Comparison of ENCODE assay signal across 21 mouse cellular contexts in genomic region chr5:113996458-113996857, GRCm38 (mm10). TPM values are rescaled to one million over a fixed set of nuclear protein-coding genes. Genes with fewer than 3 reads are reported as not detected.
DNase-seq lines count a peak whose midpoint lies in the region; ATAC-seq lines count a peak whose summit lies in the region.
"Had no signal": no experiment of that assay in that cellular context is flagged by ENCODE, and none has a peak within 500 bp of the region (broad histone marks: within the 10 kb centered on the region; RNA-seq: fewer than 3 reads in every experiment).

No protein-coding gene starts in this region.

- ATAC-seq in heart, embryonic 14.5 days (ENCODE audit: insufficient number of reproducible peaks, insufficient read depth, low FRiP score, low read depth): no peak
- ATAC-seq in lung, embryonic 16.5 days (ENCODE audit: low read depth): no peak
- ATAC-seq in stomach, embryonic 14.5 days (ENCODE audit: insufficient number of reproducible peaks, insufficient read depth, low FRiP score, low read depth): no peak
- no peak for ATAC-seq in inflammation-experienced regulatory T-cells, adult 6 months
- ATAC-seq: midbrain, embryonic 16.5 days had no signal

- no peaks in the 10 kb centered on the region for H3K36me3 ChIP-seq in heart, embryonic 14.5 days (ENCODE audit: control insufficient read depth, insufficient read depth, low read length)
- no peaks in the 10 kb centered on the region for H3K36me3 ChIP-seq in lung, embryonic 16.5 days (ENCODE audit: control insufficient read depth, insufficient read depth, low read length)
- H3K36me3 ChIP-seq in stomach, embryonic 14.5 days (ENCODE audit: control insufficient read depth, insufficient read depth, low read length): no peaks in the 10 kb centered on the region
- H3K36me3 ChIP-seq: embryonic facial prominence, embryonic 12.5 days; hindbrain, embryonic 15.5 days; limb, embryonic 15.5 days had no signal

- H3K4me1 ChIP-seq in heart, embryonic 14.5 days (ENCODE audit: control insufficient read depth in 2 of 2, insufficient read depth in 2 of 2, low read length in 2 of 2): peaks cover 13 to 23% of the 10 kb centered on the region in 2 experiments
- H3K4me1 ChIP-seq in lung, embryonic 16.5 days (replicated peaks; ENCODE audit: control insufficient read depth, insufficient read depth, low read length): peaks cover 16% of the 10 kb centered on the region
- H3K4me1 ChIP-seq in stomach, embryonic 14.5 days (ENCODE audit: control insufficient read depth, insufficient read depth, low read length): peaks cover 10% of the 10 kb centered on the region; the same call in 1 of the 2 replicates

- H3K27me3 ChIP-seq in heart, embryonic 14.5 days (ENCODE audit: control insufficient read depth, insufficient read depth, low read length): no peaks in the 10 kb centered on the region
- no peaks in the 10 kb centered on the region for H3K27me3 ChIP-seq in lung, embryonic 16.5 days (ENCODE audit: control insufficient read depth, insufficient read depth, low read depth, low read length)
- no peaks in the 10 kb centered on the region for H3K27me3 ChIP-seq in stomach, embryonic 14.5 days (ENCODE audit: control insufficient read depth, insufficient read depth, low read length)
- H3K27me3 ChIP-seq: embryonic facial prominence, embryonic 12.5 days; hindbrain, embryonic 15.5 days; limb, embryonic 15.5 days had no signal

- DNase-seq in heart, adult 18-20 months: no peak
- no peak for DNase-seq in lung, adult 18-20 months
- peak; percentile 77 for DNase-seq in NIH3T3 (ENCODE audit: low read depth)
- DNase-seq in cerebellum, postnatal 4 days (ENCODE audit: low spot score in 2 of 2): no peak
- DNase-seq: adrenal gland, adult 8-10 months; cerebellum, adult 11-12 months; heart, adult 2 months; heart, postnatal 14 days; layer of hippocampus, adult 9-11 months; thymus, postnatal 25 days had no signal

- 34% methylated on average over 2 of the region's 2 CpGs for WGBS in heart, embryonic 14.5 days
- 27% methylated on average over 2 of the region's 2 CpGs for WGBS in lung, embryonic 16.5 days
- 28% methylated on average over 2 of the region's 2 CpGs for WGBS in stomach, embryonic 14.5 days

- no peak overlapping the region for H3K9ac ChIP-seq in heart, embryonic 14.5 days (ENCODE audit: low read length)
- no peak overlapping the region for H3K9ac ChIP-seq in lung, embryonic 16.5 days (ENCODE audit: low read length)
- no peak overlapping the region for H3K9ac ChIP-seq in stomach, embryonic 14.5 days (replicated peaks; ENCODE audit: low read depth, low read length)
- H3K9ac ChIP-seq: embryonic facial prominence, embryonic 12.5 days; hindbrain, embryonic 15.5 days; limb, embryonic 15.5 days had no signal

- peak overlapping the region; percentile 13; the same call in 1 of the 2 replicates for H3K4me2 ChIP-seq in heart, embryonic 14.5 days (ENCODE audit: low read length)
- no peak overlapping the region for H3K4me2 ChIP-seq in lung, embryonic 16.5 days (ENCODE audit: low read depth, low read length)
- no peak overlapping the region for H3K4me2 ChIP-seq in stomach, embryonic 14.5 days (replicated peaks; ENCODE audit: low read depth, low read length)
- H3K4me2 ChIP-seq: embryonic facial prominence, embryonic 12.5 days; hindbrain, embryonic 15.5 days; limb, embryonic 15.5 days had no signal

- no peak overlapping the region for H3K4me3 ChIP-seq in heart, embryonic 14.5 days (ENCODE audit: control insufficient read depth in 1 of 2, insufficient read depth in 1 of 2, low read depth in 1 of 2, low read length in 2 of 2)
- H3K4me3 ChIP-seq in lung, embryonic 16.5 days (ENCODE audit: low read length): no peak overlapping the region
- H3K4me3 ChIP-seq in stomach, embryonic 14.5 days (ENCODE audit: low read depth, low read length): no peak overlapping the region
- H3K4me3 ChIP-seq: embryonic facial prominence, embryonic 12.5 days; heart, adult 2 months; hindbrain, embryonic 15.5 days; limb, embryonic 15.5 days had no signal

- no peak overlapping the region for H3K27ac ChIP-seq in heart, embryonic 14.5 days (replicated peaks in 1 of 2; ENCODE audit: control insufficient read depth in 1 of 2, insufficient read depth in 1 of 2, low read depth in 2 of 2, low read length in 2 of 2)
- H3K27ac ChIP-seq in lung, embryonic 16.5 days (ENCODE audit: low read length): peak overlapping the region; percentile 12; the same call in 1 of the 2 replicates
- peak overlapping the region; percentile 33; the same call in 1 of the 2 replicates for H3K27ac ChIP-seq in stomach, embryonic 14.5 days (ENCODE audit: low read length)
- H3K27ac ChIP-seq: embryonic facial prominence, embryonic 12.5 days; heart, adult 2 months; hindbrain, embryonic 15.5 days; limb, embryonic 15.5 days had no signal

- no peaks in the 10 kb centered on the region for H3K9me3 ChIP-seq in heart, embryonic 14.5 days (ENCODE audit: control insufficient read depth, low read length)
- no peaks in the 10 kb centered on the region for H3K9me3 ChIP-seq in lung, embryonic 16.5 days (ENCODE audit: control insufficient read depth, low read length)
- no peaks in the 10 kb centered on the region for H3K9me3 ChIP-seq in stomach, embryonic 14.5 days (ENCODE audit: control insufficient read depth, low read depth, low read length)
- H3K9me3 ChIP-seq: embryonic facial prominence, embryonic 12.5 days; hindbrain, embryonic 15.5 days; limb, embryonic 15.5 days had no signal

RNA-seq across cellular contexts. Expression of gene Ssh1, which starts 2.8 kb away (rescaled TPM):
- polyA plus RNA-seq in heart, embryonic 14.5 days (2014; fragmentation: Nextera tagmentation; extraction: Ambion mirVana): 15.1 and 16.4 TPM in 2 replicates
- 10 to 100 TPM; 13.5 to 13.6 TPM for total RNA-seq in heart, adult 18-20 months (2021)
- polyA plus RNA-seq in lung, embryonic 16.5 days (2015; fragmentation: Nextera tagmentation; extraction: Ambion mirVana): 13.2 and 15.1 TPM in 2 replicates
- 22.2 and 25.0 TPM in 2 replicates for polyA plus RNA-seq in stomach, embryonic 14.5 days (2014; fragmentation: Nextera tagmentation; extraction: Ambion mirVana)
- polyA plus RNA-seq in inflammation-experienced regulatory T-cells, adult 6 months (2017; shearing (Covaris generic)): 10 to 100 TPM; 15.5 to 18.0 (median 16.9) TPM

RNA-seq across cellular contexts. Expression of gene Dao, which starts 7.0 kb away (rescaled TPM):
- not detected in 2 replicates for polyA plus RNA-seq in heart, embryonic 14.5 days (2014; fragmentation: Nextera tagmentation; extraction: Ambion mirVana)
- total RNA-seq in heart, adult 18-20 months (2021): not detected
- not detected in 2 replicates for polyA plus RNA-seq in lung, embryonic 16.5 days (2015; fragmentation: Nextera tagmentation; extraction: Ambion mirVana)
- polyA plus RNA-seq in stomach, embryonic 14.5 days (2014; fragmentation: Nextera tagmentation; extraction: Ambion mirVana): 0.16 and 0.17 TPM in 2 replicates
- not detected for polyA plus RNA-seq in inflammation-experienced regulatory T-cells, adult 6 months (2017; shearing (Covaris generic))
- total RNA-seq: adrenal gland, adult 8-10 months; common myeloid progenitor, adult 5-6 weeks; gastrocnemius, adult 8-10 months; heart, adult 2 months; heart, postnatal 14 days; megakaryocyte, adult 5-6 weeks had no signal
- polyA plus RNA-seq: embryonic facial prominence, embryonic 12.5 days; heart, adult 2 months; limb, embryonic 15.5 days; midbrain, embryonic 16.5 days had no signal

Comparison
In these comparisons a context has a peak if more than half of its experiments do, and no peak if none do; other contexts are left out.
1. H3K27ac ChIP-seq: peak in lung, embryonic 16.5 days (single experiment) and stomach, embryonic 14.5 days (single experiment); none in heart, embryonic 14.5 days (0 of 2).